Mouse (Mus musculus) heart, embryonic 16.5 days (tissue): ENCODE measurements around the gene Aars2. TPM values are rescaled to one million over a fixed set of nuclear protein-coding genes. Genes with fewer than 3 reads are reported as not detected.

Experiments
- ATAC-seq: fragments of 200-750 bp; cut with Nextera tagmentation; replicated peaks from 2 replicates; pipeline ENCODE4 v1.8.0; 2017; ENCODE audit warnings: moderate number of reproducible peaks; ENCODE audit not compliant: insufficient read depth, low FRiP score; ENCODE audit errors: extremely low read depth
- H3K27ac ChIP-seq: fragments of 300-500 bp; sonication (generic); 2 replicates; pipeline ENCODE4 v1.5.1; 2014; ENCODE audit warnings: mild to moderate bottlenecking, low read length, control low read depth, moderate library complexity
- H3K27me3 ChIP-seq: fragments of 300-500 bp; sonication (generic); 2 replicates; pipeline ENCODE4 v1.6.1; 2014; ENCODE audit warnings: low read length, mixed read lengths; ENCODE audit not compliant: control insufficient read depth, insufficient read depth
- H3K36me3 ChIP-seq: fragments of 300-500 bp; sonication (generic); 2 replicates; pipeline ENCODE4 v1.6.1; 2014; ENCODE audit not compliant: control insufficient read depth, insufficient read depth
- H3K4me1 ChIP-seq: fragments of 300-500 bp; sonication (generic); 2 replicates; pipeline ENCODE4 v1.6.1; 2014; ENCODE audit warnings: low read length, mixed read lengths; ENCODE audit not compliant: control insufficient read depth, insufficient read depth
- H3K4me2 ChIP-seq: fragments of 300-500 bp; sonication (generic); 2 replicates; pipeline ENCODE4 v1.6.1; 2014; ENCODE audit warnings: low read depth, mild to moderate bottlenecking, control low read depth, low read length
- H3K4me3 ChIP-seq: fragments of 300-500 bp; sonication (generic); 2 replicates; pipeline ENCODE4 v1.5.1; 2014; ENCODE audit warnings: mild to moderate bottlenecking, control low read depth, low read length
- H3K9ac ChIP-seq: fragments of 300-500 bp; sonication (generic); 2 replicates; pipeline ENCODE4 v1.6.1; 2014; ENCODE audit warnings: low read length, control low read depth
- H3K9me3 ChIP-seq: fragments of 300-500 bp; sonication (generic); replicated peaks from 2 replicates; pipeline ENCODE4 v1.6.1; 2016; ENCODE audit warnings: low read length; ENCODE audit not compliant: control insufficient read depth
- WGBS: fragments of 180-500 bp; shearing (Covaris S2); extraction: QIAGEN DNeasy Blood & Tissue Kit; methylation state at CpG from one replicate; pipeline ENCODE4 v1.1.7; 2014; 5-methylcytosine and 5-hydroxymethylcytosine counted together
- polyA plus RNA-seq: library from polyadenylated mRNA; unstranded; fragments of >200 nt; fragmentation: Nextera tagmentation; extraction: Ambion mirVana; gene quantifications from 2 replicates; pipeline ENCODE4 v1.2.1, GENCODE M21; 2015

Aars2 gene
- polyA plus RNA-seq, 1 experiment from 2014 or later = 25.4 TPM

DNA sequence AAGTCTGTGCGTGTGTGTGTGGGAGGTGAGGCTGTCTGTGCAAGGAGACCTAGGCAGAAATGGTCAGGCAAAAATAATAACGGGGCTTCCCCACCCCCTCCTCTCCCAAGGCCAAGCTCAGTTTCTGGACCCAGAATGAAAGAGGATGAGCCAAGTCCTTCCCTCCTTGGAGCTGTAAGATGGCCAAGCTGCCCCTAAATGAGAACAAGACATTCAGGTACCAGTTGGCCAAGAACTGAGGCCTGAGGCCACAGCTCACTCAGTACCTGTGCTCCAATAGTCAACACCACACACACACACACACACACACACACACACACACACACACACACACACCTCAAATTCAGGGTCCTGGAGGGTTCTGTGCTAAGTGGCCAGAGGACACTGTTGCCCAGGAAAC lies 36.1 kb downstream of the Aars2 start:
- WGBS = 67% methylated on average over 2 of the region's 2 CpGs
- Histone ChIP-seq H3K4me1 (peaks cover 9% of the 10 kb centered on the region), H3K9me3 (no peaks in the 10 kb centered on the region), H3K4me3 (no peak overlapping the region), H3K36me3 (no peaks in the 10 kb centered on the region), H3K27me3 (peaks cover 90% of the 10 kb centered on the region), H3K27ac (no peak overlapping the region), H3K9ac (no peak overlapping the region), H3K4me2 (no peak overlapping the region)
- no peak for ATAC-seq

DNA sequence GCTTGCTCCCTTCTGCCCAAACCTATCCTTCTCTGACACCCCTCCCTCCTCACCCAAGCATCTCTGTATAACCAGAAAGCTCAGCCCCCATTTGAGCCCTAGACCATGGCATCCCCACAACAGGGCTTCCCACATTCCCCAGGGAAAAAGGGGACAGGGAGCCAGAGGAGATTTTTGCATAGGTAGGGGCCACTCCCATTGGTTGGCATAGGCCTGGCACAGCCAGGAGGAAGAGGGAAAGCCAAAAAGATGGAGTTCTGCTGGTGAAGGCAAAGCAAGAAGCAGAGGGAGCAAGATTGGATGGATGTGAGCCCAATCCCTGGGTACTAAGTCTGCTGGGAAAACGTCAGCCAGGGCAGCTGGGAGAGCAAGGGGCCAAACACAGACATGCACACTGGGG lies 36.5 kb downstream of the Aars2 start:
- ATAC-seq = no peak
- H3K4me2 ChIP-seq = no peak overlapping the region
- WGBS = 29% methylated on average over 1 of the region's 1 CpGs

DNA sequence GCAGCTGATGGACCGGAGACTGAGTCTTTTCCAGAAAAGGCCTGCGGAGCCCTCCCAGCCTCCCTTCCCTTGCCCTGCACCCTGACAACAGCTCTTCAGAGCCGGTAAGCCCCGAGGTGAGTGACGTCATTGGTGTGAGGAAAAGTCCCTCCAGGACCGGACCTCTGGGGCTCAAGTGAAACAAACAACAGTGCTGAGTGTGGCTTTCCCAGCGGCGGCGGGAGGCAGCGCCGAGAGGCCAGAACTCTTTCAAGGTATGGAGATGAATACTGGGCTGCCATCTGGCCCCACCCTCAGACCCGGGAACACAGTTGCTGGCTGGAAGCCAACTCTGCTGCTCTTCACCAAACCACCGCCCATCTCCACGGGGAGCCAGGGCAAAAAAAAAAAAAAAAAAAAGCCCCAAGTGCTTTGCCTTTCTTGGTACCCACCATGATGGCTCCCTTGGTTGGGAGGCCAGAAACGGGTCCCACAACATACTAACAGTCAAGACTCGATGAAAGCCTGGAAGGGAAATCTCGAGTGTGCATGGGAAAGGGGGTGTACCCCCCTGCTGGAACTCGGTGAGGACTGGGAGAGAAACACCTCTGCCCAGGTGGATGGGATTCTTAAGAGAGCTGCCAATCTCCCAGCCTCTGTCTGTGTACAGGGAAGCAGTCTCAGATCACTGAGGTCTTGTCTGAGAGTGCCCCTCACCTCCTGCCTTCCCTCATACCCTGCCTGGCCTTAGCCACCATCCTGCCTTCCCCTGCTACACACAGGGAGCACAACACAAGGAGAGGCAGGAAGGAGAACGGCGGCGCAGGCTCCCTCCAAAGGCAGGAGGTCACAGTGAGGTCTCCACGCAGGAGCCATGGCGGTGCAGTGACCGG lies 37.6 kb downstream of the Aars2 start:
- WGBS = 10% methylated on average over 24 of the region's 24 CpGs
- Histone ChIP-seq H3K4me3 (peak overlapping the region; percentile 31), H3K4me1 (peaks cover 10% of the 10 kb centered on the region), H3K36me3 (no peaks in the 10 kb centered on the region), H3K4me2 (peak overlapping the region; percentile 59), H3K27ac (no peak overlapping the region), H3K27me3 (peaks cover 91% of the 10 kb centered on the region), H3K9me3 (no peaks in the 10 kb centered on the region), H3K9ac (no peak overlapping the region)
- no peak for ATAC-seq

More for the DNA sequence above, 36.5 kb downstream of the Aars2 start:
- peaks cover 9% of the 10 kb centered on the region for H3K4me1 ChIP-seq
- H3K4me3 ChIP-seq = no peak overlapping the region
- no peak overlapping the region for H3K9ac ChIP-seq
- no peak overlapping the region for H3K27ac ChIP-seq
- no peaks in the 10 kb centered on the region for H3K9me3 ChIP-seq
- H3K27me3 ChIP-seq = peaks cover 91% of the 10 kb centered on the region
- H3K36me3 ChIP-seq = no peaks in the 10 kb centered on the region

DNA sequence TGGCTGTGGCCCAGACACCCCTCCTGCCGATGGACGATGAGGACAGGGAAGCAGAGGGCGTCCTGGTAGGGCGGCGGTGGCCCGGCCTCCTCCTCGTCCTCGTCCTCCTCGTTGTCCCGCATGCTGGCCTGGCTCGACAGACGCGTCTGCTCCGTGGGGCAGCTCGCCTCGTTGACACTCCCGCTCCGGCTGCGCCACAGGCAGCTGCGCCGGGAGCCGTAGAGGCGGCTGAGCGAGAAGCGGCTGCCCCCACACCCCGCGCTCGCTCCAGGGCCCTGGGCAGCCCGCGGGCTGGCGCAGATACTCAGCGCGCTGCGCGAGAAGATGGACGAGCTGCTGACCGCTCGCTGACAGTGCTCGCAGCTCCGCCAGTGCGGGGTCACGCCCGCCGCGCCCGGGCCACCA lies 38.2 kb downstream of the Aars2 start:
- Histone ChIP-seq H3K4me2 (peak overlapping the region; percentile 59), H3K4me3 (peak overlapping the region; percentile 31), H3K27ac (no peak overlapping the region), H3K9ac (no peak overlapping the region), H3K4me1 (peaks cover 14% of the 10 kb centered on the region), H3K9me3 (no peaks in the 10 kb centered on the region), H3K27me3 (peaks cover 85% of the 10 kb centered on the region), H3K36me3 (no peaks in the 10 kb centered on the region)
- no peak for ATAC-seq
- WGBS = 5% methylated on average over 46 of the region's 46 CpGs

DNA sequence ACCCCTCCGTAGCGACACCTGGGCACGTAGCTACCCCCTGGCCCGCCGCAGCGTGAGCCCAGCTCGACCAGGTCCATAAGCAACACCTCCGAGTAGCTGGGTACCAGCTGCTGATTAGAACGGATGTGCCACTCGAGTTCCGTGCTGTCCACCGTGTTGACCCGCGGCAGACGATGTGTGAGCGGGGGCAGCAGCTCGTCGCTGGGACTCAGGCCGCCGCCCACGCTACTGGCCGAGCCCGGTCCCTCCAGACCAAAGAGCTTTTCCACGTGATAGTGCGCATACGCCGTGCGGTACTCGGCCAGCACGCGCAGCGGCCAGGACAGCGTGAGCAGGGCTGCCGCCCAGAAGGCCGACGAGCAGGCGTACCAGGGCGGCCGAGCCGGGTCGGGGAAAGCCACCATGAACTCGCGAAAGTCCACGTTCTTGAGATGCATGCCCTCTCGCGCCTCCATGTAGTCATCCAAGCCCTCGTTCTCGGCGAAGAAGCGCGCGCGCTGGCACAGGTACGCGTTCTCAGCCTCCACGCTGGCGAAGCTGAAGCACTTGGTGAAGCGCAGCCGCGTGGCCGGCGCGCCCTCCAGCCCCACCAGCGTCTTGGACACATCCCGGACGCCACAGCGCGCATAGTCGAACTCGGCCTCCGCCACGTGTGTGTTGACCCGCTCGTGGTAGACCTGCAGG lies 38.8 kb downstream of the Aars2 start:
- H3K36me3 ChIP-seq = no peaks in the 10 kb centered on the region
- H3K4me3 ChIP-seq = peak overlapping the region; percentile 31
- H3K4me1 ChIP-seq = peaks cover 20% of the 10 kb centered on the region
- 6% methylated on average over 74 of the region's 74 CpGs for WGBS
- no peak for ATAC-seq
- H3K27me3 ChIP-seq = peaks cover 83% of the 10 kb centered on the region
- H3K27ac ChIP-seq = no peak overlapping the region
- H3K9ac ChIP-seq = no peak overlapping the region
- peak overlapping the region; percentile 59 for H3K4me2 ChIP-seq
- no peaks in the 10 kb centered on the region for H3K9me3 ChIP-seq

DNA sequence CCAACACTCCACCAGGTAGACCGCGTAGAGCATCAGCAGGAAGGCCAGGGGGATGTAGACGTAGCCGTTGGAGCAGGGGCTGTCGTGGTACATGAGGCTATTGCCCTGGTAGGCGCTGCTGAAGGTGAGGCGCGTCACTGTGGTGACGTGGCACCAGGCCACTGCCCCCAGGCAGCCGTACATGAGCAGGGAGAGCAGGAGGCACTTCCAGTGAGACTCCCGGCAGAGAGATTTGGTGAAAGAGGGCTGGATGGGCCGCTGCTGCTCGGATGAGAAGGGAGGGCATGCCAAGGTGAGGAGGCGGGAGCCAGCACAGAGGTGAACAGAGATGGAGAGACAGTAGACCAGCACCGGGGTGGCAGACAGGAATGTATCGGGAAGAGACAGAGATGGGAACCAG lies 40.3 kb downstream of the Aars2 start:
- 69% methylated on average over 16 of the region's 16 CpGs for whole genome bisulfite sequencing
- Histone ChIP-seq H3K27ac (no peak overlapping the region), H3K9ac (no peak overlapping the region), H3K36me3 (no peaks in the 10 kb centered on the region), H3K4me1 (peaks cover 22% of the 10 kb centered on the region), H3K27me3 (peaks cover 74% of the 10 kb centered on the region), H3K4me2 (no peak overlapping the region), H3K9me3 (no peaks in the 10 kb centered on the region), H3K4me3 (no peak overlapping the region)
- no peak for ATAC-seq

DNA sequence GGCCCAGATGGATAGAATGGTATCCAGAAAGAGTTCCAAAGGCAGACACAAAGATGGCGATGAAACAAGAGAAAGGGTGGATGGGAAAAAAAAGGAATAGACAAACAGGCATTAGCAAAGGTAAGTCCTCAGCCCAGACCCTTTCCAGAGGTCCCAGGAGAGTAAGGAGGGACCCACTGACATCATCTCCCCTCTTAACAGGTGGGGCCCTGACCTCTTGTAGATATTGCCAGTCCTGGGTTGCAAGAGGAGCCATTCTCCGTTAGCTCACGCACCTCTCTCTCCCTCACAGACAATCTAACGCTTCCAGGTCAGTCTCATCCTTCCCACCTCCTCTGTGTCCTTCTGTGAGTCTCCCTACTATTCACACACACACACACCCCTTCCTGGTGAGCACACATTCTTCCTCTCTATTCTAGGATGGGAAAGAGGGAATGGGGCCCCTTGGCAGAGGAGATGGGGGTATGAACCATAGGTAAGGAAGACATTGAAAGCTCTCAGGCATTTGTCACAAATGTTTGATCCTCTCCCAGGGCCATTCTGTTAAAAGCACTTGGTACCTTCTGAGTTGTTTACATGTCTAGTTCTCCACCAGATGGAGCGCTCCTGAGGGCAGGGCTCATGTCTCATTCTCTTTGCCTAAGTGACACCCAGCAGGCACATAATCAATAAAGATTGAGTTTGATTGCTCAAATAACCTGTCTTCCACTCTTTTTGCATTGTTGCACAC lies 41.0 kb downstream of the Aars2 start:
- no peak overlapping the region for H3K4me3 ChIP-seq
- peaks cover 23% of the 10 kb centered on the region for H3K4me1 ChIP-seq
- H3K27ac ChIP-seq = no peak overlapping the region
- no peaks in the 10 kb centered on the region for H3K36me3 ChIP-seq
- H3K9me3 ChIP-seq = no peaks in the 10 kb centered on the region
- no peak for ATAC-seq
- 70% methylated on average over 5 of the region's 5 CpGs for WGBS
- H3K4me2 ChIP-seq = no peak overlapping the region
- H3K27me3 ChIP-seq = peaks cover 72% of the 10 kb centered on the region
- no peak overlapping the region for H3K9ac ChIP-seq

DNA sequence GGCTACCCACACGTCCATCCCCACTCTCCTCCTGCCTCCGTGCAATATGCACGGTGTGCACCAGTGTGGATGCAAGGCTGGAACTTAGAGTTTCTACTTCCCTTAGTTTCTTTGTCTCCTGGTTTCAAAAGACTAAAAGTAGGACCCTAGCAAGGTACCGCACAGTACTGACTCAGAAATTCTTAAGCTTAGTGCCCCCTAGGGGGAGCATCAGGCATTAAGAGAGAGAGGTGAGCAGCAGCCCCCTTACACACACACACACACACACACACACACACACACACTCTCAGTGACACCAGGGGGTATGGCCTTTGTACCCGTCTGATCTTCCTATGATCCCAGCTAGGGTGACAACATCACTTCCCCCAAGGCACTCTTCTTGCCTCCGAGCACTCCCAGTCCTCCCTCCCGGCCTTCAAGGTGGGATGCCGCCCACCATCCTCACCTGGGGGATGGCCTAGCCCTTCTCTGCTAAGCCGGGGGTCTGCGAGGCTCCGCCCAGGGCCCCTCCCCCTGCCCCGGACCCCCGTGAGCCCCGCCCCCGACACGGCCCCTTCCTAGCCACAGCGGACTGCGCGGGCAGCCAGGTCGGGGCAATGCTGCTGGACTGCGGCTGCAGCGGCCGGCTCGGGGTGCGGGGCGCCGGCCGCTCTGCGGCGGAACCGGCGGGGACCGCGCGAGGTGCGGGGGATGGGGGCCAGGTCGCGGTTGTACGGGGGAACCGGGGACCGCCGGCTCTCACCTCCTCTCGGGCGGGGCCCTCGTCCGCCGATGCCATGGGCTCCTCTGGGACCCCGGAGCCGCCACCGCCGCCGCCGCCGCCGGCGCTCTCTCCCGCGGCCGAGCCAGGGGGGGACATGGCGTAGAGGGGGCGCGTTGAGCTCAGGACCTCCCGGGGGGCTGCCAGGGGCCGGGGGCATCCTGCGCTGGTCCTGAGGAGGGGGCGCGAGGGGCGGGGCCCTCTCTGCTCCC lies 42.2 kb downstream of the Aars2 start:
- Histone ChIP-seq H3K4me2 (peak overlapping the region; percentile 99), H3K27me3 (peaks cover 62% of the 10 kb centered on the region), H3K9ac (peak overlapping the region; percentile 73), H3K9me3 (no peaks in the 10 kb centered on the region), H3K4me3 (peak overlapping the region; percentile 73), H3K36me3 (no peaks in the 10 kb centered on the region), H3K4me1 (peaks cover 23% of the 10 kb centered on the region), H3K27ac (no peak overlapping the region)
- ATAC-seq = peak; percentile 15
- 3% methylated on average over 58 of the region's 68 CpGs for WGBS
